Mouse (Mus musculus) heart, adult 18-20 months (tissue): ENCODE data around the gene Slit3. TPM values are rescaled to one million over a fixed set of nuclear protein-coding genes. Genes with fewer than 3 reads are reported as not detected.

Experiments used
- DNase-seq, 2 experiments: peaks; one replicate each; pipeline ENCODE4 v3.0.0; 2021 to 2022; ENCODE audit warnings: mixed read lengths in 1 of 2
- total RNA-seq, 2 experiments: library from RNA; stranded (reverse); gene quantifications; 2 replicates each; pipeline ENCODE4 v1.2.3; 2021

Gene Slit3
- total RNA-seq, 2 experiments from 2014 or later = 12.6 to 13.3 TPM

GRCm38 (mm10) chr11:35632262-35632661 is 511.2 kb downstream of the Slit3 start:
- no peak for DNase-seq

- no peak for DNase-seq
Observed at GRCm38 (mm10) chr11:35637102-35637501, 516.1 kb downstream of the Slit3 start.

- DNase-seq = no peak
Observed at GRCm38 (mm10) chr11:35638862-35639384, 517.9 kb downstream of the Slit3 start.

- DNase-seq = no peak
Observed at GRCm38 (mm10) chr11:35639428-35639827, 518.4 kb downstream of the Slit3 start.

- no peak for DNase-seq
Observed at GRCm38 (mm10) chr11:35651286-35651685, 530.3 kb downstream of the Slit3 start.

- no peak for DNase-seq
Observed at GRCm38 (mm10) chr11:35655836-35656235, 534.8 kb downstream of the Slit3 start.

- no peak for DNase-seq
Observed at GRCm38 (mm10) chr11:35657582-35657981, 536.6 kb downstream of the Slit3 start.

GRCm38 (mm10) chr11:35660967-35661366 is 539.9 kb downstream of the Slit3 start:
- no peak for DNase-seq

- no peak for DNase-seq
Observed at GRCm38 (mm10) chr11:35662945-35663344, 541.9 kb downstream of the Slit3 start.

- no peak for DNase-seq
Observed at GRCm38 (mm10) chr11:35663661-35664060, 542.6 kb downstream of the Slit3 start.

- peak; percentile 22 to 28 for DNase-seq
Observed at GRCm38 (mm10) chr11:35664991-35665390, 544.0 kb downstream of the Slit3 start.

GRCm38 (mm10) chr11:35667428-35667827 is 546.4 kb downstream of the Slit3 start:
- DNase-seq = peak in 1 of 2 experiments; percentile 11

GRCm38 (mm10) chr11:35668138-35668537 is 547.1 kb downstream of the Slit3 start:
- no peak for DNase-seq

- no peak for DNase-seq
Observed at GRCm38 (mm10) chr11:35668750-35669149, 547.7 kb downstream of the Slit3 start.

GRCm38 (mm10) chr11:35669536-35669935 is 548.5 kb downstream of the Slit3 start:
- no peak for DNase-seq

GRCm38 (mm10) chr11:35670181-35670580 is 549.2 kb downstream of the Slit3 start:
- DNase-seq = no peak

- DNase-seq = no peak
Observed at GRCm38 (mm10) chr11:35670746-35671145, 549.7 kb downstream of the Slit3 start.

- no peak for DNase-seq
Observed at GRCm38 (mm10) chr11:35673050-35673449, 552.0 kb downstream of the Slit3 start.

- no peak for DNase-seq
Observed at GRCm38 (mm10) chr11:35674242-35674641, 553.2 kb downstream of the Slit3 start.

- DNase-seq = no peak
Observed at GRCm38 (mm10) chr11:35676744-35677143, 555.7 kb downstream of the Slit3 start.

GRCm38 (mm10) chr11:35679976-35680375 is 559.0 kb downstream of the Slit3 start:
- no peak for DNase-seq

- DNase-seq = no peak
Observed at GRCm38 (mm10) chr11:35687316-35687715, 566.3 kb downstream of the Slit3 start.

GRCm38 (mm10) chr11:35690515-35691281 is 569.7 kb downstream of the Slit3 start:
- DNase-seq = no peak

- peak; percentile 11 to 62 for DNase-seq
Observed at GRCm38 (mm10) chr11:35693136-35693535, 572.1 kb downstream of the Slit3 start.
